Mouse (Mus musculus) midbrain, postnatal 0 days (tissue): ENCODE measurements at regions not wholly inside any gene's neighbourhood (a gene's known extent, or its start where the extent isn't known, plus 50 kb on each side); places are given as distances from the start of the nearest gene placed in this dataset.

ENCODE experiments used
- ATAC-seq: fragments of 200-750 bp; cut with Nextera tagmentation; 2 replicates; pipeline ENCODE4 v1.8.0; 2017; ENCODE audit warnings: moderate number of reproducible peaks, mild to moderate bottlenecking, moderate TSS enrichment, moderate library complexity; ENCODE audit not compliant: low FRiP score
- DNase-seq: peaks from one replicate; pipeline ENCODE4 v3.0.0-alpha.2; 2015; ENCODE audit warnings: low spot score
- H3K27ac ChIP-seq: fragments of 300-500 bp; sonication (generic); 2 replicates; pipeline ENCODE4 v1.5.1; 2014; ENCODE audit warnings: low read depth, mild to moderate bottlenecking, low read length, mixed read lengths
- H3K27me3 ChIP-seq: fragments of 300-500 bp; sonication (generic); 2 replicates; pipeline ENCODE4 v1.6.1; 2014; ENCODE audit warnings: low read length, control low read depth, mixed read lengths; ENCODE audit not compliant: insufficient read depth
- H3K36me3 ChIP-seq: fragments of 300-500 bp; sonication (generic); 2 replicates; pipeline ENCODE4 v1.6.1; 2014; ENCODE audit warnings: low read length, control low read depth, mixed read lengths; ENCODE audit not compliant: insufficient read depth
- H3K4me1 ChIP-seq: fragments of 300-500 bp; sonication (generic); 2 replicates; pipeline ENCODE4 v1.6.1; 2014; ENCODE audit warnings: mild to moderate bottlenecking, control low read depth, antibody characterized with exemption, low read length, mixed read lengths; ENCODE audit not compliant: insufficient read depth
- H3K4me2 ChIP-seq: fragments of 300-500 bp; sonication (generic); 2 replicates; pipeline ENCODE4 v1.6.1; 2014; ENCODE audit warnings: low read depth, mild to moderate bottlenecking, low read length, mixed read lengths; ENCODE audit not compliant: poor library complexity, severe bottlenecking
- H3K4me3 ChIP-seq: fragments of 300-500 bp; sonication (generic); 2 replicates; pipeline ENCODE4 v1.5.1; 2014; ENCODE audit warnings: low read depth, mild to moderate bottlenecking, low read length, moderate library complexity
- H3K9ac ChIP-seq: fragments of 300-500 bp; sonication (generic); replicated peaks from 2 replicates; pipeline ENCODE4 v1.6.1; 2014; ENCODE audit warnings: mild to moderate bottlenecking, low read length, moderate library complexity, mixed read lengths; ENCODE audit not compliant: poor library complexity, severe bottlenecking
- H3K9me3 ChIP-seq: fragments of 300-500 bp; sonication (generic); 2 replicates; pipeline ENCODE4 v1.6.1; 2016; ENCODE audit warnings: low read length, control low read depth
- CTCF ChIP-seq: IDR thresholded peaks from 2 replicates; pipeline ENCODE4 v1.5.1; 2016; ENCODE audit warnings: antibody characterized with exemption, mild to moderate bottlenecking
- WGBS: fragments of 180-500 bp; shearing (Covaris S2); extraction: QIAGEN DNeasy Blood & Tissue Kit; methylation state at CpG from one replicate; pipeline ENCODE4 v1.1.7; 2014; 5-methylcytosine and 5-hydroxymethylcytosine counted together

DNA sequence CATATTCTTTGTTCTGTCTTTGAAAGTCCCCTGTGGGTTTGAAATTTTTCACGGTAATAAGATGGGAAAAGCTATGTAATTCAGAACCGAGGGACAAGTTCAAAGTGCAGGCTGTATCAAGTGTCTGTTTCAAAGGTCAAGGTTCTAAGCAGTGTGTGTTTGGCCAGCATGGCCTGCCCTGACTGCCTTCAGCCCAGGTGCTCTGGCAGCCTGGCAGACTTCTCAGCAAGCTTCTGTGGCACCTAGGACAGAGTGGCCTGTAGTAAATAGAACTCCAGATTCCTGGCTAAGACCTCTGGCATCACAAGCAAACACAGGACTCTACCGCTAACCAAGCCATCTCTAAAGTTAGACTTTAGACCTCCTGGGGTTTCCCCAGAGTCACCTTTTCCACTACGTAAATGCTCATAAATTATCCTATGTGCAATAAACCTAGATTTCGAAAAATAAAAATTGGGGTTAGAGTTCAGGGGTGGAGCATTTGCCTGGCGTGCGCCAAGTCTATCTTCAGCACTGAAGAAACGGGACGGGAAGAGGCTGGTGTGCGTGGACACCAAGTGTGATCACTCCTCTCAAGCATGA lies 436.5 kb upstream of the Mgmt start:
- no peaks in the 10 kb centered on the region for H3K4me1 ChIP-seq
- no peak overlapping the region for H3K4me2 ChIP-seq
- no peaks in the 10 kb centered on the region for H3K9me3 ChIP-seq
- 90% methylated on average over 10 of the region's 10 CpGs for WGBS
- H3K27me3 ChIP-seq: no peaks in the 10 kb centered on the region
- H3K36me3 ChIP-seq: no peaks in the 10 kb centered on the region
- H3K9ac ChIP-seq: no peak overlapping the region
- no peak overlapping the region for H3K4me3 ChIP-seq
- no peak for TF ChIP-seq CTCF
- ATAC-seq: no peak
- no peak for DNase-seq
- H3K27ac ChIP-seq: no peak overlapping the region

DNA sequence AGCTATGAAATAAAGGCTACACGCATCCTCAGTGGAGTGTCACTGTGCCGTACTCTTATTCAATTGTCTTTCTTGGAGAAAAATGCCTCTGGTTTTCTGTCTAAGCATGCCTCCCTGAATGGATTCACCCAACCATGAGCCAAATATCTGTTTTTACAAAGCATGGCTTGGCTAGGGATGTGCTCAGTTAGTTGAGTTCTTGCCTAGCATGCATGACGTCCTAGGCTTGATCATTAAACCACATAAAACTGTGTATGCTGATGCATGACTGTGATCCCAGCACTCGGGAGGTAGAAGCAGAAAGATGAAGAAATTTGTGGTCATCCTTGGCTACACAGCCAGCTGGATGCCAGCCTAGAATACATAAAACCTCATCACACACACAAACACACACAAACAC lies 417.3 kb upstream of the Mgmt start:
- no peaks in the 10 kb centered on the region for H3K36me3 ChIP-seq
- DNase-seq (no peak), ATAC-seq (no peak)
- H3K4me3 ChIP-seq: no peak overlapping the region
- no peaks in the 10 kb centered on the region for H3K9me3 ChIP-seq
- 77% methylated on average over 4 of the region's 4 CpGs for WGBS
- no peaks in the 10 kb centered on the region; the same call in 1 of the 2 replicates for H3K27me3 ChIP-seq
- no peak overlapping the region for H3K27ac ChIP-seq
- H3K9ac ChIP-seq: no peak overlapping the region
- no peaks in the 10 kb centered on the region for H3K4me1 ChIP-seq
- no peak for TF ChIP-seq CTCF
- no peak overlapping the region for H3K4me2 ChIP-seq

DNA sequence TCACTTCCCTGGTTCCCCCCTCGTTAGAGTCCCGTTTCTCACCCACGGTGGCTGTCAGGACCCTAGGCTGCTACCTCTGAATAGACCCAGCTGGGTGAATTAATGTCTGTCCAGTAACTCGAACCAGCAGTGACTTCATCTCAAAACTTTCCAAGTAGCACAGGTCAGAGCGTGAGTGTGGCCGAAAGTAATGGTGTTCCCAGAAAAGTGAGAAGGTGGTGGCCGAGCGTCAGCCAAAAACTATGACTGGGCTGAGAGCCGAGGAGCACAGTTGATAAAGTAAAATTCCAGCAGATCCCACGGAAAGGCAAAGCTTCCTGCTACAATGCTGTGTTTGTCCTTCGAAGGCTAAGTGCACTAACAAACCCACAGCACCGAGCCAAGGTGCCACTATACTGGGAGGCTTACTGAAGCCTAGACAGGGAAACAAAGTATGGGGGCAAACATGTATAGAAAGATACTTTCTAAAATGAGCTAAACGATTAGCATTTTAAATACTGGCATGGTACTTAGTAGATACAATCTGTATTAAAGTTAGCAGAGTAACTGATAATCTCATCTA lies 413.7 kb upstream of the Mgmt start:
- Histone ChIP-seq H3K9me3 (no peaks in the 10 kb centered on the region), H3K4me3 (no peak overlapping the region), H3K27me3 (peaks cover 4% of the 10 kb centered on the region; the same call in 1 of the 2 replicates), H3K4me2 (no peak overlapping the region), H3K9ac (no peak overlapping the region), H3K36me3 (no peaks in the 10 kb centered on the region), H3K27ac (no peak overlapping the region), H3K4me1 (no peaks in the 10 kb centered on the region)
- whole genome bisulfite sequencing: 74% methylated on average over 13 of the region's 13 CpGs
- no peak for ATAC-seq
- DNase-seq: no peak
- no peak for TF ChIP-seq CTCF

DNA sequence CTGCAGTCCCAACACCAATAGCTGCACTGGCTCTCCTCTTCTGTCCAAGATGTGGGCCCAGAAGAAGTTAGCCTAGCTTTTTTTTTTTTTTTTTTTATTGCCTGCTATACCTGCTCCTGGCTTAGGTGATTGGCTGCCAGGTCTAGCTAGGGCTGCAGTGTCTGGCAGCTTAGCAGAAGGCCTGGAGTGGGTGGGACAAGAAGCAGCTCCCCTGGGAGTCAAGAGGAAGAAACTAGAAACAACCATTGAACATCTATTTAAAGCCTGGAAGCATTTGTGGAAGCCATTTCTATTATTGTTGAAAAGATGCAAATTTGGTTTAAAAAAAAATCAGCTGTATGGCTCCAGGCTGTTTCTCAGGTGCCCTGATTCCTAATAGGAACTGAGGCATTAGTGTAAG lies 411.2 kb upstream of the Mgmt start:
- Histone ChIP-seq H3K4me3 (no peak overlapping the region), H3K27ac (no peak overlapping the region), H3K9ac (no peak overlapping the region), H3K9me3 (no peaks in the 10 kb centered on the region), H3K27me3 (peaks cover 4% of the 10 kb centered on the region; the same call in 1 of the 2 replicates), H3K4me2 (no peak overlapping the region), H3K4me1 (no peaks in the 10 kb centered on the region), H3K36me3 (no peaks in the 10 kb centered on the region)
- TF ChIP-seq CTCF: no peak
- no peak for ATAC-seq
- no peak for DNase-seq

DNA sequence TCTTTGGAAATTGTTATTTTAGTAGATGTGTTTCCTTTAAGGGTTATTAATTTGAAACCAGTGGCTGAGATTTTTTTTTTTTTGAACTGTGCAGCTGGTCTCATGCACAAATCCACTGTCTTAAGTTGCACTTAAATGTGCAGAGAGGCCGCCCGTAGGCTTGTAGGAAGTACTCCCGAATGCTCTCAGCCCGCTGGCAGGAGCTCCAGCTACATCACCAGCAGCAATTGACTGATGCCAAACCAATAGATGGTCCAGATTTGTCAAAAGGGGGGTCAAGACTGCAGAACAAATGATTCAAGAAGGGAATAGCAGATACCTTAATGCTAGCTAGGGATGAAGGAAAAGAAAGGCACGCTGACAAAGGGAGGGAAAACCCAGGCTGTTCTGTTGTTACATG lies 406.9 kb upstream of the Mgmt start:
- no peak for DNase-seq
- peaks cover 5% of the 10 kb centered on the region; the same call in 1 of the 2 replicates for H3K4me1 ChIP-seq
- H3K4me3 ChIP-seq: no peak overlapping the region
- no peak for ATAC-seq
- no peak overlapping the region for H3K9ac ChIP-seq
- no peak overlapping the region for H3K27ac ChIP-seq
- no peaks in the 10 kb centered on the region for H3K36me3 ChIP-seq
- H3K4me2 ChIP-seq: no peak overlapping the region
- no peaks in the 10 kb centered on the region for H3K9me3 ChIP-seq
- WGBS: 52% methylated on average over 5 of the region's 5 CpGs
- no peak for TF ChIP-seq CTCF
- peaks cover 7% of the 10 kb centered on the region; the same call in 1 of the 2 replicates for H3K27me3 ChIP-seq

DNA sequence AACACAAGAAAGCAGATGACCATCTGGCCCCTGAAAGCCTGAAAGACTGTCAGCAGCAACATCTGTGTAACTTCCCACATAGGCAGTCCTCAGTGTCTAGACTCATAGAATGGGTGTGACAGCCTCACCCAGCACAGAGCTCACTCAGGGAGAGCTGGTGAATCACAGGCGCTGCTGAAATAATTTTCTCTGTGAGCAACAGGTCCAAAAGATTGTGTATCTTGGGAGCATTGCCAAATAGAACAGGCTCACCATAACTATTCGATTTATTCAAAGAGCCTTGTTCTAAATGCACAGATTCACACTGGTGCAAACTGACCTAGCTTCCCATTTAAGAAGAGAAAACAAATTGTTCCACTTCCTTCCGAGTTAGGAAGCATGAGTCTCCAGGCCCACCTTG lies 399.6 kb upstream of the Mgmt start:
- Histone ChIP-seq H3K9ac (no peak overlapping the region), H3K36me3 (no peaks in the 10 kb centered on the region), H3K4me3 (no peak overlapping the region), H3K27ac (no peak overlapping the region), H3K27me3 (peaks cover 18% of the 10 kb centered on the region; the same call in 1 of the 2 replicates), H3K9me3 (no peaks in the 10 kb centered on the region), H3K4me1 (peaks cover 15% of the 10 kb centered on the region; the same call in 1 of the 2 replicates), H3K4me2 (no peak overlapping the region)
- no peak for DNase-seq
- no peak for ATAC-seq
- no peak for TF ChIP-seq CTCF
- WGBS: 78% methylated on average over 3 of the region's 3 CpGs
